Mouse (Mus musculus) midbrain, embryonic 10.5 days (tissue): ENCODE measurements around the gene Bcr. TPM values are rescaled to one million over a fixed set of nuclear protein-coding genes. Genes with fewer than 3 reads are reported as not detected.

Experiments used
- DNase-seq: peaks from one replicate; pipeline ENCODE4 v3.0.0-alpha.2; 2017; ENCODE audit warnings: low spot score
- H3K27ac ChIP-seq: fragments of 300-500 bp; sonication (generic); replicated peaks from 2 replicates; pipeline ENCODE4 v1.5.1; 2016; ENCODE audit warnings: mild to moderate bottlenecking
- H3K27me3 ChIP-seq: fragments of 300-500 bp; sonication (generic); 2 replicates; pipeline ENCODE4 v1.6.1; 2016; ENCODE audit warnings: low read depth, mild to moderate bottlenecking; ENCODE audit not compliant: poor library complexity, severe bottlenecking
- H3K36me3 ChIP-seq: fragments of 300-500 bp; sonication (generic); 2 replicates; pipeline ENCODE4 v1.6.1; 2016; ENCODE audit warnings: mild to moderate bottlenecking, moderate library complexity
- H3K4me1 ChIP-seq: fragments of 300-500 bp; sonication (generic); 2 replicates; pipeline ENCODE4 v1.6.1; 2016
- H3K4me3 ChIP-seq: fragments of 300-500 bp; sonication (generic); 2 replicates; pipeline ENCODE4 v1.5.1; 2016; ENCODE audit warnings: mild to moderate bottlenecking, moderate library complexity
- H3K9me3 ChIP-seq: fragments of 300-500 bp; sonication (generic); replicated peaks from 2 replicates; pipeline ENCODE4 v1.6.1; 2016; ENCODE audit warnings: mild to moderate bottlenecking
- WGBS: fragments of 180-500 bp; shearing (Covaris S2); methylation state at CpG from one replicate; pipeline ENCODE4 v1.1.7; 2016; 5-methylcytosine and 5-hydroxymethylcytosine counted together
- polyA plus RNA-seq: library from polyadenylated mRNA; unstranded; fragments of >200 nt; fragmentation: Nextera tagmentation; extraction: Ambion mirVana; gene quantifications from 2 replicates; pipeline ENCODE4 v1.2.1, GENCODE M21; 2016

Bcr gene
- polyA plus RNA-seq, 1 experiment from 2014 or later, result 5.1 TPM

- peaks cover 38% of the 10 kb centered on the region for H3K27me3 ChIP-seq
- H3K9me3 ChIP-seq, result no peaks in the 10 kb centered on the region
- under 1% methylated on average over 11 of the region's 11 CpGs for WGBS
- H3K4me1 ChIP-seq, result peaks cover 87% of the 10 kb centered on the region
- peak; percentile 65 for DNase-seq
- H3K4me3 ChIP-seq, result peak overlapping the region; percentile 88
- peak overlapping the region; percentile 61; the same call in 1 of the 2 replicates for H3K27ac ChIP-seq
- peaks cover 3% of the 10 kb centered on the region; the same call in 1 of the 2 replicates for H3K36me3 ChIP-seq
Measured at GRCm38 (mm10) chr10:75059396-75059795, 996 bp upstream of the Bcr start.

GRCm38 (mm10) chr10:75060843-75061235 lies 447 bp downstream of the Bcr start:
- WGBS, result 0% methylated on average over 42 of the region's 48 CpGs
- Histone ChIP-seq H3K36me3 (peaks cover 18% of the 10 kb centered on the region), H3K27me3 (peaks cover 33% of the 10 kb centered on the region), H3K27ac (peak overlapping the region; percentile 90), H3K9me3 (no peaks in the 10 kb centered on the region), H3K4me1 (peaks cover 96% of the 10 kb centered on the region), H3K4me3 (peak overlapping the region; percentile 88)
- peak; percentile 54 for DNase-seq

- under 1% methylated on average over 71 of the region's 71 CpGs for WGBS
Measured at GRCm38 (mm10) chr10:75061341-75062188, 1.2 kb downstream of the Bcr start.

DNA sequence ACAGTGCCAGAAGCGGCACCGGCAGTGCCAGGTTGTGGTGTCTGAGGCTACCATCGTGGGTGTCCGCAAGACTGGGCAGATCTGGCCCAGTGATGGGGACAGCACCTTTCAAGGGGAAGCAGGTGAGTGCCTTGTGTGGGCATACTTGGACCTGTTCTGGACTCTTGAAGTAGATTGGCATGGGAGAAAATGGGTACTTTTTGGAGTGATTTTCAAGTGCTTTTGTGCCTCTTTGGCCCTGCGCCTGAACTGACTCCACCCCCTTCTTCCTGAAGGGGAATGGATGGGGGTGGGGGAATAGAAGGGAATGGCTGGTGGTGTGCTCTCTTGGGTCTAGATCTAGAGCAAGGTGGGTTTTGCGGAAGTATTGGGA lies 1.8 kb downstream of the Bcr start:
- H3K9me3 ChIP-seq, result no peaks in the 10 kb centered on the region
- peaks cover 28% of the 10 kb centered on the region for H3K27me3 ChIP-seq
- DNase-seq, result no peak
- no peak overlapping the region; the same call in 1 of the 2 replicates for H3K27ac ChIP-seq
- peaks cover 25% of the 10 kb centered on the region for H3K36me3 ChIP-seq
- 14% methylated on average over 6 of the region's 6 CpGs for WGBS
- peaks cover 85% of the 10 kb centered on the region for H3K4me1 ChIP-seq
- H3K4me3 ChIP-seq, result peak overlapping the region; percentile 88

More at GRCm38 (mm10) chr10:75061341-75062188, 1.2 kb downstream of the Bcr start:
- peaks cover 22% of the 10 kb centered on the region for H3K36me3 ChIP-seq
- DNase-seq, result peak; percentile 54
- peaks cover 33% of the 10 kb centered on the region for H3K27me3 ChIP-seq
- H3K4me1 ChIP-seq, result peaks cover 91% of the 10 kb centered on the region
- peak overlapping the region; percentile 88 for H3K4me3 ChIP-seq
- H3K27ac ChIP-seq, result peak overlapping the region; percentile 90
- H3K9me3 ChIP-seq, result no peaks in the 10 kb centered on the region

- Histone ChIP-seq H3K27me3 (peaks cover 23% of the 10 kb centered on the region), H3K27ac (no peak overlapping the region), H3K4me1 (peaks cover 84% of the 10 kb centered on the region), H3K9me3 (no peaks in the 10 kb centered on the region), H3K36me3 (peaks cover 25% of the 10 kb centered on the region), H3K4me3 (peak overlapping the region; percentile 88)
- no peak for DNase-seq
- WGBS, result 49% methylated on average over 6 of the region's 6 CpGs
Measured at GRCm38 (mm10) chr10:75062621-75063020, 2.2 kb downstream of the Bcr start.

- Histone ChIP-seq H3K9me3 (no peaks in the 10 kb centered on the region), H3K4me3 (peak overlapping the region; percentile 88), H3K36me3 (peaks cover 25% of the 10 kb centered on the region), H3K27me3 (peaks cover 20% of the 10 kb centered on the region), H3K4me1 (peaks cover 84% of the 10 kb centered on the region), H3K27ac (no peak overlapping the region)
- 75% methylated on average over 12 of the region's 12 CpGs for WGBS
- DNase-seq, result no peak
Measured at GRCm38 (mm10) chr10:75063301-75063965, 3.0 kb downstream of the Bcr start.

DNA sequence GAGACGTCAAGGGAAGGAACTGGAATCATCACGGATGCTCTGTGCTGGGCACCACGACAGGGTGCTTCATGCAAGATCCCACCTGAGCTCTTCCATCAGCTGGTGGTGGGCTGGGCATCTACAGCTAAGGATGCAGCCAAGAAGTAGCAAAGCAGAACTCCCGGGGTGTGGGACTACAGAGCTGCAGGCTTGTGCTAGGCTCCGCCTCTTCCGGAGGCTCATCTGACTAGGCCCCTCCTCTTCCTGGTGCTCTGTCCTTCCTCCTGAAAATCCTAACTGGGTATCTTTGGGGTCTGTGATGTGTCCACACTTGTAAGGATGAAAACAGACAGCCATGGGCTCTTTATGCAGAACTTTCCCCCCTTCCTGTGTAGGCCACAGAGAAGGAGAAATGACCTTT lies 5.3 kb downstream of the Bcr start:
- Histone ChIP-seq H3K27me3 (peaks cover 20% of the 10 kb centered on the region), H3K4me1 (peaks cover 87% of the 10 kb centered on the region), H3K9me3 (no peaks in the 10 kb centered on the region), H3K27ac (no peak overlapping the region), H3K36me3 (peaks cover 25% of the 10 kb centered on the region), H3K4me3 (no peak overlapping the region; the same call in 1 of the 2 replicates)
- DNase-seq, result no peak
- 84% methylated on average over 6 of the region's 6 CpGs for WGBS

- no peaks in the 10 kb centered on the region for H3K9me3 ChIP-seq
- no peak overlapping the region for H3K27ac ChIP-seq
- peaks cover 32% of the 10 kb centered on the region for H3K36me3 ChIP-seq
- H3K4me3 ChIP-seq, result no peak overlapping the region
- peaks cover 5% of the 10 kb centered on the region for H3K27me3 ChIP-seq
- peaks cover 73% of the 10 kb centered on the region for H3K4me1 ChIP-seq
- no peak for DNase-seq
Measured at GRCm38 (mm10) chr10:75067446-75067845, 7.1 kb downstream of the Bcr start.

DNA sequence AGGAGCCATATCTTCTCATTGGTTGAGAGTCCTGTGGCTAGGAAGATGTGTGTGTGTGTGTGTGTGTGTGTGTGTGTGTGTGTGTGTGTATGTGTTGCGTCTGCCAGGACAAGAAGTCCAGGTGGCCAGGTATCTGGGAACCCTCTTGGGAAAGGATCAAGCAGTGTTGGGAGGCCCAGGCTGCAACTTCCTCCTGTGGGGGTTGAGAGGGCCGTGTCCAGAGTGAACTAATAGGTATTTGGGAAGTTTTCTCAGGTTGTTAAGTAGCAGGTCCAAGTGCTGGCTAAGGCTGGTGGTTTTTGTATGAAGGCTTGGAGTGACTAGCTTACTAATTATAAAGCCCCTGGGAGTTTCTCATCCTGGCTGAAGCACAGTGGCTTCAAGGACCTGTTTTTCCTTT lies 7.7 kb downstream of the Bcr start:
- DNase-seq, result no peak
- Histone ChIP-seq H3K27ac (no peak overlapping the region), H3K36me3 (peaks cover 36% of the 10 kb centered on the region), H3K4me3 (no peak overlapping the region), H3K9me3 (no peaks in the 10 kb centered on the region), H3K4me1 (peaks cover 66% of the 10 kb centered on the region), H3K27me3 (no peaks in the 10 kb centered on the region)
- 67% methylated on average over 2 of the region's 2 CpGs for WGBS

GRCm38 (mm10) chr10:75068624-75069328 lies 8.4 kb downstream of the Bcr start:
- no peak overlapping the region for H3K4me3 ChIP-seq

DNA sequence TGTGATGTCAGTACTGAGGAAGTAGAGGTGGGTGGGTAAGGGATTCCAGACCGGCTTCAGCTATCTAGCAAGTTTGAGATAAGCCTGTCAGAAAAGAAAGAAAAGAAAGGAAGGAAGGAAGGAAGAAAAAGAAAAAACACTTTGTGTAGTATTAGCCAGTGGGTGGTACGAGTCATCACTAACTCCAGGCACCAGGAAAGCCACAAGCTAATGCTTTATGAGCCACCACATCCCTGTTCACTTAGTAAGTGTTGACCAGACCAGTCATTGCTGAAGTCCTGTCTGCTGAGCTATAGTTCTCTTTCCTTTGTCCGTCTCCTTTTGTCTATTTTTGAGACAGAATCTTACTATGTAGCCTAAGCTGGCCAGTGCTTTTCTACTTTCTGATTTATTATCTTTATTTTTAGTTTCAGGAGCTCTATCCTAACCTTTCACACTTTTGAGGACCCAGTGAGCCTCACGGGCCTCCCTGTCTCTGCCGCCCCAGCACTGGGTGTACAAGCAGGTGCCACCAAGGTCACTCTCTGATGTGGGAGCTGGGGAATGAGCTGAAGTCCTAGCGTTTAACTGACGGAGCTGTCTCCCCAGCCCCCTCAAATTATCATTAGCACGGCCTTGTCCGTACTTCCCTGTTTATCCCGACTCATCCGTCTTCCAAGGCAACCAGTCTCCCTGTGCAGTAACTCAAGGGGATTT lies 10.0 kb downstream of the Bcr start:
- no peak overlapping the region for H3K4me3 ChIP-seq
- no peak overlapping the region for H3K27ac ChIP-seq
- no peaks in the 10 kb centered on the region for H3K27me3 ChIP-seq
- WGBS, result 81% methylated on average over 11 of the region's 11 CpGs
- DNase-seq, result no peak
- H3K9me3 ChIP-seq, result no peaks in the 10 kb centered on the region
- peaks cover 27% of the 10 kb centered on the region for H3K36me3 ChIP-seq
- H3K4me1 ChIP-seq, result peaks cover 43% of the 10 kb centered on the region

More at GRCm38 (mm10) chr10:75068624-75069328, 8.4 kb downstream of the Bcr start:
- Histone ChIP-seq H3K4me1 (peaks cover 59% of the 10 kb centered on the region), H3K27ac (no peak overlapping the region), H3K27me3 (no peaks in the 10 kb centered on the region), H3K36me3 (peaks cover 40% of the 10 kb centered on the region), H3K9me3 (no peaks in the 10 kb centered on the region)
- no peak for DNase-seq
- WGBS, result 69% methylated on average over 12 of the region's 12 CpGs

GRCm38 (mm10) chr10:75075665-75076064 lies 15.3 kb downstream of the Bcr start:
- 93% methylated on average over 5 of the region's 5 CpGs for WGBS
- peaks cover 27% of the 10 kb centered on the region for H3K36me3 ChIP-seq
- H3K27me3 ChIP-seq, result no peaks in the 10 kb centered on the region

More at GRCm38 (mm10) chr10:75075665-75076064, 15.3 kb downstream of the Bcr start:
- Histone ChIP-seq H3K27ac (no peak overlapping the region), H3K9me3 (no peaks in the 10 kb centered on the region), H3K4me1 (peaks cover 31% of the 10 kb centered on the region), H3K4me3 (no peak overlapping the region)
- no peak for DNase-seq
